Mouse (Mus musculus): ENCODE data around the gene Sumo2.
"Not testable (repeated sequence)": the region's sequence is repeated elsewhere in the genome, so short reads cannot be mapped to it uniquely, and the experiment has no call there.

Gene Sumo2

DNA sequence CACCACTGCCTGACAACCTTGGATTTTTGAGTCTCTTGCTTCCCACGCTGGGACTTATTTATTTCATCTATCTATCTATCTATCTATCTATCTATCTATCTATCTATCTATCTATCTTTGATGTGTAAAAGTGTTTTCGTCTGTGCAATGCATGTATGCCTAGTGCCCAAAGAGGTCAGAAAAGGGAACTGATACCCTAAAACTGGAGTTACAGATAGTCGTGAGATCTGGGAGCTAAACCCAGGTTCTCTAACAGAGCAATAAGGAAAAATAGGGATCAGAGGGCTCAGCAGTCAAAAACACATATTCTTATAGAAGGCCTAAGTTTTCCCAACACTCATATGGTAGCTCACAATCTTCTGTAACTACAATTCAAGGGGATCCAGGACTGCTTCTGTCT, 16.5 kb downstream of the Sumo2 start:
- DNase-seq (ENCODE audit: low spot score in 2 of 2), result no peak

DNA sequence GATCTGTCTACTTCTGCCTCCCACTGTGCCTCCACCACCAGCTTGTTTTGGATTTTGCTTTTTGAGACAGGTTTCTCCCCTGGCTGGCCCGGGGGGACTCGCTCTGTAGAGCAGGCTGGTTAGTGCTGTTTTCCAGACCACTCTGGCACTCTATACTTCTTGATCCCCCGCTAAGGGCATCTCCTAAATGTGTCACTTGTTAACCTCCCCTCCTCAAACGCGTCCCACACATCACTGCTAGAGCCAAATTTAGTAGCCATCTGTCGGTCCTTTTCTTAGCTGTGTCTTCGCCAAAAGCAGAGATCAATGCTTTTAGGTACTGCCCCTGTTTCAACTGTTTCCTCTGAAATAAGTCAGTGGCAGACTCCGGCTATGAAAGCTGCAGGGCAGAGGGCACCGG, 17.4 kb downstream of the Sumo2 start:
- DNase-seq (ENCODE audit: low spot score in 2 of 2), result no peak

- DNase-seq (ENCODE audit: low spot score in 2 of 2), result no peak
These were observed 19.1 kb downstream of the Sumo2 start for GRCm38 (mm10) chr11:115516942-115517341.

GRCm38 (mm10) chr11:115515021-115515420, 21.1 kb downstream of the Sumo2 start:
- DNase-seq (ENCODE audit: low spot score in 2 of 2), result no peak

GRCm38 (mm10) chr11:115514238-115514663, 21.8 kb downstream of the Sumo2 start, which contains the start of gene Jpt1:
Jpt1 (minus strand) TSS chr11:115514387.
- peak; percentile 88 to 97 for DNase-seq (ENCODE audit: low spot score in 2 of 2)

DNA sequence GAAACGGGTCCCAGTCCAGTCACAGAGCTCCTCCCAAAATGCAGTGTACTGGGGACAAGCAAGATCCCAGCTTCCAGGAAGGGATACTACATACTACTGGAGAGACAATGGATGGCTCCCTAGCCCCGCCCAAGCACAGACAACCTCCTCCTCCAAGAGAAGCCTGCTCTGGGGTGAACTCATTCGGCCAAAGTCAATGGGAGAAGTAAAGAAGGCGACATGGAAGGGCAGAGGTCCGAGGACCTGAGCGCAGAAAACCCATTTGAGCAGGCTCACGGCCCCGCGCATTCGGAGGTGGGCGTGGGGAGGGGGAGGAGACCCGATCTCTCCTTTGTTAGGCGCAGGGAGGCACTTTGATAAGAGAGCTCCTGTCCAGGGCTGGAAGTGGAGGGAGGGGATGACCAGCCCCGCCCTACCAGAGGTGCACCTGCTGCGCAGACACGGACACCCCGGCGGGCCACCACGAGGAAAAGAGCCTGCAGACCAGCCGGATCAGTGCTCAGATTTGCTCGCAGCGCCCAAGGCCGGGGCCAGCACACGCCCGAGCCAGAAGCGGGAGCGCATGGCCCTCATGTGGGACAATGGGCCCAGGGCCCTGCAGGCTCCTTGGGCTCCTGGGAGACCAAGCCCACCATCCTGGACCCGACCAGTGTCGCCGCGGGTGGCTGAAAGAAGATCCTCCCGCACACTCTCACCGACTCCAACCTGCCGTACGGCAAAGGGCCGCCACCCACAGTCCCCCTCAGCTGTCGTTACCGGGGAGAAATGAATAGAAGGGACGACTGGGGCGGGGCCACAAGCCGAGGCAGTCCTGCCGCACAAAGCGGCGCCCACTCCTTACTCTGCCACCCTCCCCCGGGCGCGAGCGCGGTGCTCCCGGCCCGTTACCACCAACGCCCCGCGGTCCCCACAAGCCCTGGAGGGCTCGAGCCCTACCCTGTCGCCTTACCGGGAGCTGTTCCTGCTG, 22.5 kb downstream of the Sumo2 start:
- DNase-seq (ENCODE audit: low spot score in 2 of 2), result peak; percentile 40 to 49

DNA sequence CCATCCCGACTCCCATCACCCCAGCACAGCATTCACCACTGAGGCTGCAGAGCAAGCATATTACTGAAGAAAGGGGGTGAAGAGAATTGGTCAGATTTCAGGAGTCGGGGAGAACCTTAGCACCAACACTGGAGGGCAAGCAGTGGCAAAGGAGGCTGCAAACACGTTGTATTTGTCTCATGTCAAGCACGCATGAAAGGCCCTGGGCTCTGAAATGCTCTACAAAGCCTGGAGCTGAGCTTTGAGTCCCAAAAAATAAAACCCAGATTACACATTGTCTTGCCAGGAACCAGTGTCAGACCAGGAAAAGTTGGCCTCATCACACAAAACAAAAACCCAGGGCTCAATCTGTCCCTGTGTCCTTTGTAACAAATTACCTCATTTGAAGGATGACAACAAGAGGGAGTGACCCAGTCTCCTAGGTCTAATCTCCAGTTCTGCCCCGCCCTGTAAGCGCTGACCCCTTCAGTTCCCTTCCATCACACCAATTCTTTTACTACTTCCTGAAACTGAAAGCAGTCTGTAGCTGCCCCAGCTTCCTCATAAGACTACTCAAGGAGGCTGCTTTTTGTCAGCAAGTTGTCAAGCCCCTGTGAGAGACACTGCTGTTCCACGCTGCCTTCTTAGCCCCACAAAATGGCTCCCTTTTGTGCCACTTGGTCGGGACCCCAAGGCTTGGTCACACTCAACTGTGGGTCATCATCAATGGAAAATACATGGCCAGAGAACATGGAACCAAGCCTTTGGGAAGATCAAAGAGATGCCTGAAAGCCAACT, 23.5 kb downstream of the Sumo2 start:
- DNase-seq (ENCODE audit: low spot score in 2 of 2), result no peak

GRCm38 (mm10) chr11:115512004-115512403, 24.1 kb downstream of the Sumo2 start:
- DNase-seq (ENCODE audit: low spot score in 2 of 2), result no peak

DNA sequence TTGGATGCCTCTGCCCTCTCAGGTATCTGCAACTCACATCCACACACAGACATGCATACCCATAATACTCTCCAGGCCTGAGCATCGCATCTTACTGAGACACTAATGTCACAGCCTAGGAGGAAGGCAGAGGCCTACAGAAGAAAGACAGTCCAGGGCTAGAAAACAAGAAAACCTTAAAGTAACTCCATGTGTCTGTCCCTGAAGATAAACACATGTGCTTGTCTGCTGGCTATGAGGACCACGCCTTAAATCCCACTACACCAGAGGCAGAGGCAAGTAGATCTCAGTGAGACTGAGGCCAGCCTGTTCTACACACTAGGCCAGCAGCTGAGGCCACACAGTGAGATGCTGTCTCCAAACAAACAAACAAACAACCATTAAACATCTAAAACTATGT, 25.0 kb downstream of the Sumo2 start:
- DNase-seq (ENCODE audit: low spot score in 2 of 2), result no peak

DNA sequence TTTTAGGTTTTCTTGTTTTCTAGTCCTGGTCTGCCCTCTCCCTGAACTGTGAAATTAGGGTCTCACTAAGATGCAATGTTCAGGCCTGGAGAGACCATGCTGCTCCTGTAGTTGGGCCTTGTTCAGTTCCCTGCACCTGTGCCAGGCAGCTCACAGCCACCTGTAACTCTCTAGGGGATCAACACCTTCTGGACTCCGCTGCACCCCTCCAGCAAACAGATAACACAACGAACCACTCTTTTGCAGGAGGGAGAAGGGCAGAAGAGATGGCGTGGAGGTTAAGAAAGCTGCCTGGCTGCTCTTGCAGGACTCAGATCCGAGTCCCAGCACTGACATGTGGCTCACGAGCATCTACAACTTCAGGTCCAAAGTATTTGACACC, 25.6 kb downstream of the Sumo2 start:
- no peak for DNase-seq (ENCODE audit: low spot score in 2 of 2)

DNA sequence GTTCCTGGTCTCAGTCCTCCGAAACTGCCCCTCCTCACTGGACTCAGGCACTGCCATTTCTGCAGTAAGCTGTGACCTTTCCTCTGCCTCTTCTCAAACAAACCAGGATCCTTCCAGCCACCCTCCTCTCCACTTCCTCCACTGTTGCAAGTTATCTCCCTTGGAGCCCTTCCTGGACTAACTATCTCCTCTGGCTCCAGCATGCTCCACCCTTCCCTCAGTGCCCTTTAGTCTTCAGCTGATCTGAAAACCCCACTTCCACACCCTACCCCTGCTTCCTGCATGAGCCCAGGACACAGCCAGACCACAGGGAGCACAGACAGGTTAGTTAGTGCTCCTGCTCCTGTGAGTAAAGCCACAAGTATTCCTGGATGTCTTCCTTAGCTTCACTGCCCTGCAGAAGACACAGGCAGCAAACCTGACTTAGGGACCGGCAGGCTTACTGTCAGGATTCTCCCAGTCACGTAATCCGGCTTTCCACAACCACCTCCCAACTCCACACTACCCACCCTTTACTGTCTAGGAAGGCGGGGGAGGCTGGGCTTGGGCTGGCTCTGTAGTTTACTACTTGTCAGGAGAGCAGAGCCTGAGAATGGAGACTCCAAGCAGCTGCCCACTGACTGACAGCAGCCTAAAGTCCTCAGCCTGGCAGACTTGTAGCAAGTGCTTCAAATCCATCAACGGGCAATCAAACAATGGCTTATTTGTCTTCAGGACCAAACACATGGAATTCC, 26.1 kb downstream of the Sumo2 start:
- DNase-seq (ENCODE audit: low spot score in 2 of 2), result no peak

DNA sequence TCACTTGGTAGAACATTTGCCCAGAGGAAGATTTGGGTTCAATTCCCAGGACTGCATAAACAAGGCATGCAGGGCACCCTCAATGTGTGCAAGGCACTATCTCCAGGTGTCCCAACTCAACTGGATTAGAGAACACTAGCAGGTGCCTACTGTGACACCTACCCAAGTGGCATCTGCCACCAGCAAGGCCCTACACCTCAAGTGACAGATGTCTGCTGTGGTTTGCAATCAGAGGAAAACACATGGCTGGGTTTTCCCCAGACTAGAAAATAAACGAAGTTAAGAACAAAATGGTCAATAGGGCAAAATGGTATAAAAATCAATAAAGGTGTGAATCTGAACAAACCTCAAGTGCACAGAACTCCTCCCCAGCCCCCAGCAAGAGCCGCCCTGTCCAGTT, 28.0 kb downstream of the Sumo2 start:
- no peak for DNase-seq (ENCODE audit: low spot score in 2 of 2)

GRCm38 (mm10) chr11:115506586-115506985, 29.5 kb downstream of the Sumo2 start:
- DNase-seq (ENCODE audit: low spot score in 2 of 2), result no peak

GRCm38 (mm10) chr11:115502636-115503035, 33.4 kb downstream of the Sumo2 start:
- no peak for DNase-seq (ENCODE audit: low spot score in 2 of 2)

DNA sequence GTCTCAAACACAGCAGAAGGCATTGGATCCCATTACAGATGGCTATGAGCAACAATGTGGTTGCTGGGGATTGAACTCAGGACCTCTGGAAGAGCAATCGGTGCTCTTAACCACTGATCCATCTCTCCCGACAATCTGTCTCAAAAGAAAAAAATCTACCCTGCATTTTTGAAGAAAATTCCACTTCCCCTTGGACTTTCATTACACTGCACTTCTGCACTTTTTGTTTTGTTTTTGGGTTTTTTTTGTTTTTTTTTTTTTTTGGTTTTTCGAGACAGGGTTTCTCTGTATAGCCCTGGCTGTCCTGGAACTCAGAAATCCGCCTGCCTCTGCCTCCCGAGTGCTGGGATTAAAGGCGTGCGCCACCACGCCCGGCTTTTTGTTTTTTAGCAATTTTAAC, 39.5 kb downstream of the Sumo2 start:
- not testable (repeated sequence) for DNase-seq (ENCODE audit: low spot score in 2 of 2)

DNA sequence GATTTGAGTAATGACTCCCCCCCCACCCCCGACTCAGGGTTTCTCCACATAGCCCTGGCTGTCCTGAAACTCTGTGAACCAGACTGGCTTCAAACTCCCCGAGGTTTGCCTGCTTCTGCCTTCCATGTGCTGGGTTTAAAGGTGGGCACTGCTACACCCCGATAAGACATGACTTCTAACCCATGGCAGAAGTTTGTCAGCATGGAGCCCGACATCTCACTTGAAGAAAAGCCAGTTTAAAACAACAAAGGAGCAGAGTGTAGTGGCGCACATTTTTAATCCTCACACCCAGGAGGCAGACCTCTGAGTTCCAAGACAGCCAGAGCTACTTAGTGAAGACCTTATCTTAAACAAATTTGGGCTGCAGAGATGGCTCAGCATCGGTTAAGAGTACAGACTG, 43.7 kb downstream of the Sumo2 start:
- no peak for DNase-seq (ENCODE audit: low spot score in 2 of 2)

DNA sequence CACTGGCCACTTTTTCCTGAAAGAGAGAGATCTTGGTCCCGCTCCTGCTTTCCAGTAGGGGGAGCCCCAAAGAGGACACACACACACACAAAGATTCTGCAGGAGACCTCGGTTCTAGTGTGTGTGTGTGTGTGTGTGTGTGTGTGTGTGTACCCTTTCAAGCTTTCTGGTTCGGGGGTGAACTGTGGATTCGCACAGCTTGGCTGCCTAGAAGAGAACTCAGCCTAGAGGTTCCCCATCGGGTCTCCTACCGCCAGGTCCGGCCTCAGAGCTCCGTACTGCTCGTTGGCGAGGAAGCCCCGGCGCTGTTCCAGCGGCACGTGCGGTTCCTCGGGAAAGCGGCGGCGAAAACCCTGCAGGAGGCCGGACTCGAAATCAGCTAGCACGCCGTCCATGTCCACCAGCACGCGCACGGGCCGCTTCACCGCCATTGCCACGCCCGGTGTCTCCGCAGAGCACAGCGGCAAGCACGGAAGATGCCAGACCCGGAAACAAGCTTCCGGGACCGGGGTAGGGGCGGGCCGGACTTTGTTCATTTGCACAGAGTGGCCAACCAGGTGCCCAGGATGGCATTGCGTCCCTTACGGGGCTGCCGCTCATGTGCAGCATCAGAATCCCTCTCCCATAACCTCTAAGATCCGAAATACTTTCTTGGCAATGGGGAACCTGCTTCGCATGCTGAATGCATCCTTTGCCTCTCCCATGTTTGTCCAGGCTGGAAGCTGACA, 44.6 kb downstream of the Sumo2 start, which contains the start of gene Nt5c:
Nt5c (minus strand) TSS at position 507 of the 728 bp plus-strand sequence.
- peak; percentile 59 to 71 for DNase-seq (ENCODE audit: low spot score in 2 of 2)

DNA sequence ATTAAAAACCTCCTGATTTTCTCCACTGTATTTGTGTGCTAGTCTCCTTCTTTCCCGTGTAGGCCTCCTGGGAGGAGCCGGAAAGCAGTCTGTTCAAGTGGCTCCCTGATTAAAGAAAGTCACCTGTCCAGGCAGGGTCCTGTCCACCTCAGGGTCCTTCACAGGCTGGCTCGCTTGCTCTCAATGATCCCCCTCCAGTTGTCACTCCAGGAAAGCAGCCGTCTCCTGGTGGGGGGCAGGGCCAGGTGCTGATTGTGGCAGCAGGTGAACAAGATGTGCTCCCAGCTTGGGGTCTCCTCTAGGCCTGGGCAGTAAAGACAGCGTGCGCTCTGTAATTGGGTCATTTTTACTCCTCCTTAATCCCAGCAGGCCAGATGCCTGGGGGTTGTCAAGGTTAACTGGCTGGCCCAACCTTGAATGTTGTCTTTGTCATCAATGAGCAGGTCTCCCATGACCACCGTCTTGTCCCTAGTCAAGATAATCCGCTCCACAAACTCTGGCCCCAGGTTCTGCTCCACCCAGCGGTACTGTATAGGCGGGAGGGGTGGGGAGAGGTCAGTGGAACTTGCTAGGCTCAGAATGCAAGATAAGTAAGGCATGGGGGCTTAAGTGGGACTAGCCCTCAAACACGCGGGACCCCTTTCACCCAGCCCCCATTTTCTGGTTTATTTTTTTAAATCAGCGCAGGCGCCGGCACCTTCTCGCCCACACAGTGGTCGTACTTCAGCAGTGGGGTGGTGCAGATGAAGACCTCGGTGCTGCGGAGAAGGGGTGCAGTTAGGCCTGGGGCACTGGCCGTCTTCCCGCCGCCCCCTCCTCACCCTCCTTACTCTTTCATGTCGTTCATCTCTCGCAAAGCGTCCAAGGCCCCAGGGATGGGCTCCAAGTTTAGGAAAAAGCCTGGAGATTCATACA, 45.4 kb downstream of the Sumo2 start:
- DNase-seq (ENCODE audit: low spot score in 2 of 2), result no peak

DNA sequence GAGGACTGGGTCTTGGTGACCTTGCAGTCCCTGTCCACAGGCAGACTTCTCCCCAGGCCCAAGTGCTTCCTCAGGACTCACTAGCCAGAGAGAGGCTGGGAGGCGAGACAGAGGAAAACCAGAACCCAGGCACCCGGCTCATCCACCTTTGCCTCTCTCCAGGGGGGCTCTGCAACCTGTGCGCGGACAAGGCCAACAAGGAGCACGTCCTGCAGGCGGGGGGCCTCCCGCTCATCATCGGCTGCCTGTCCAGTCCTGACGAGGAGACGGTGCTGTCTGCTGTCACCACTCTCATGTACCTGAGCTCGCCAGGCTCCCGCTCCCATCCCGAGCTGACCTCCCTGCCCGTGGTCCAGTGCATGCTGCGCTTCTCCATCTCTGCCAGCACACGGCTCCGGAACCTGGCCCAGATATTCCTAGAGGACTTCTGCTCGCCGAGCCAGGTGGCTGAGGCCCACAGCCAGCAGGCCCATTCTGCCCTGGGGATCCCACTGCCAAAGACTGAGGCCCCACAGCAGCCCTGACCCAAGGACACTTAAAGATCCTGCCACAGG, 47.4 kb downstream of the Sumo2 start:
- DNase-seq (ENCODE audit: low spot score in 2 of 2), result no peak

- DNase-seq (ENCODE audit: low spot score in 2 of 2), result no peak
These were observed 50.9 kb downstream of the Sumo2 start for GRCm38 (mm10) chr11:115485155-115485554.
